Mouse (Mus musculus) ES-E14 (cell line): ENCODE measurements around the gene Dst. TPM values are rescaled to one million over a fixed set of nuclear protein-coding genes. Genes with fewer than 3 reads are reported as not detected.

Experiments used
- DNase-seq: peaks from one replicate; pipeline ENCODE4 v3.0.0-alpha.2; 2013; ENCODE audit warnings: low read depth, low spot score
- H3K27ac ChIP-seq: 2 replicates; pipeline ENCODE4 v1.5.1; 2012; ENCODE audit warnings: low read depth, mild to moderate bottlenecking, low read length, moderate library complexity, mixed read lengths; ENCODE audit not compliant: poor library complexity, insufficient read depth, severe bottlenecking
- H3K36me3 ChIP-seq: 2 replicates; pipeline ENCODE4 v1.6.1; 2012; ENCODE audit warnings: mild to moderate bottlenecking, low read length, moderate library complexity, mixed read lengths; ENCODE audit not compliant: control insufficient read depth, poor library complexity, insufficient read depth, severe bottlenecking
- H3K4me1 ChIP-seq, 2 experiments: fragments of 150-350 bp in 1 of 2; sonication (generic) in 1 of 2; 2 replicates each; pipeline ENCODE4 v1.6.1; 2012; ENCODE audit warnings: low read length in 2 of 2, mild to moderate bottlenecking in 1 of 2, mixed read lengths in 1 of 2; ENCODE audit not compliant: control insufficient read depth in 2 of 2, insufficient read depth in 2 of 2, poor library complexity in 1 of 2
- H3K4me3 ChIP-seq, 2 experiments: fragments of 150-350 bp in 1 of 2; sonication (generic) in 1 of 2; 2 replicates each; pipeline ENCODE4 v1.5.1; 2012; ENCODE audit warnings: low read length in 2 of 2, low read depth in 1 of 2, mild to moderate bottlenecking in 1 of 2, mixed read lengths in 1 of 2; ENCODE audit not compliant: insufficient read depth in 1 of 2, poor library complexity in 1 of 2, severe bottlenecking in 1 of 2
- H3K9ac ChIP-seq: 2 replicates; pipeline ENCODE4 v1.6.1; 2012; ENCODE audit warnings: low read depth, mild to moderate bottlenecking, low read length, mixed read lengths; ENCODE audit not compliant: poor library complexity, insufficient read depth, severe bottlenecking
- H3K9me3 ChIP-seq: fragments of 150-350 bp; sonication (generic); 2 replicates; pipeline ENCODE4 v1.6.1; 2012; ENCODE audit warnings: low read depth, mild to moderate bottlenecking, low read length; ENCODE audit not compliant: control insufficient read depth, insufficient read depth
- CHD2 ChIP-seq: IDR thresholded peaks from 2 replicates; pipeline ENCODE4 v1.6.1; 2014; ENCODE audit warnings: mild to moderate bottlenecking, low read depth, low read length, inconsistent platforms
- HCFC1 ChIP-seq: IDR thresholded peaks from 2 replicates; pipeline ENCODE4 v1.6.1; 2012; ENCODE audit warnings: low read length, inconsistent platforms, borderline replicate concordance; ENCODE audit not compliant: insufficient read depth
- MAFK ChIP-seq: IDR thresholded peaks from 2 replicates; pipeline ENCODE4 v1.6.1; 2014; ENCODE audit warnings: mild to moderate bottlenecking, low read depth, low read length, inconsistent platforms; ENCODE audit not compliant: insufficient read depth
- ZC3H11A ChIP-seq: IDR thresholded peaks from 2 replicates; pipeline ENCODE4 v1.6.1; 2012; ENCODE audit warnings: low read depth, mild to moderate bottlenecking, inconsistent platforms, low read length, borderline replicate concordance
- ZNF384 ChIP-seq: IDR thresholded peaks from 2 replicates; pipeline ENCODE4 v1.6.1; 2012; ENCODE audit warnings: low read depth, low read length, inconsistent platforms
- in situ Hi-C, 2 experiments: fragments of 600-800 bp; cut with MboI; formaldehyde crosslinking; loops; one replicate each; pipeline ENCODE4 v1.15.1; 2025; ENCODE audit warnings: low sequenced_read_pairs in 2 of 2, inconsistent platforms in 1 of 2; ENCODE audit not compliant: unreplicated experiment in 2 of 2
- total RNA-seq: library from RNA; depleted of rRNA; stranded (reverse); fragments of 300-350 nt; gene quantifications from 2 replicates; pipeline ENCODE4 v1.2.3, GENCODE M21; 2012

Dst gene
- total RNA-seq, 1 experiment, result 186 TPM

DNA sequence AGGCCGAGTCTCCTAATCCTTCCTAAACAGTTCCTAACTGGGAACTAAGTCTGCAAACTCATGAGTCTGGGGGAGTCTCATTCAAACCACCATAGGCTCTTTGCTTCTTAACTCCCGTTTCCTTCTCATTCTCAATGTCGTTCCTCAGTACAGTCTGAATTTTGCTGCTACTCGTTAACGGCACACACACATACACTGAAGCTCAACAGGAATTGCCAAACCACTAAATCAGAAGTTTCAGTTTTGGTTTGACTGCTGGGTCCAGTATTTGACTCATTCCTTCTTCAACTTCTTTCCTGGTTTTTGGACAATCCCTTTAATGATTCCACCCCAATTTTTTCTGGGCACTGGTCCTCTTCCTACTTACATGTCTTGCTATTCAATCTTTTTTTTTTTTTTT, 8.5 kb downstream of the Dst start:
- Histone ChIP-seq H3K9ac (no peak overlapping the region), H3K4me1 (no peaks in the 10 kb centered on the region; a peak in 1 of 4 replicates), H3K4me3 (no peak overlapping the region), H3K36me3 (peaks cover 16% of the 10 kb centered on the region), H3K27ac (no peak overlapping the region), H3K9me3 (no peaks in the 10 kb centered on the region)
- no peak for DNase-seq
- in situ Hi-C loops, result no loop called here
- TF ChIP-seq ZNF384, result no peak
- no peak for TF ChIP-seq MAFK
- no peak for TF ChIP-seq ZC3H11A
- no peak for TF ChIP-seq HCFC1
- TF ChIP-seq CHD2, result no peak

GRCm38 (mm10) chr1:33922975-33923374, 14.9 kb downstream of the Dst start:
- in situ Hi-C loops, result no loop called here
- peaks cover 3% of the 10 kb centered on the region; the same call in 1 of the 2 replicates for H3K36me3 ChIP-seq
- TF ChIP-seq ZC3H11A (no peak), ZNF384 (no peak), MAFK (no peak), HCFC1 (no peak), CHD2 (no peak)
- peaks cover 0 to 3% of the 10 kb centered on the region in 2 experiments; a peak in 1 of 4 replicates for H3K4me1 ChIP-seq
- H3K27ac ChIP-seq, result no peak overlapping the region
- no peak for DNase-seq
- H3K9ac ChIP-seq, result no peak overlapping the region
- H3K9me3 ChIP-seq, result no peaks in the 10 kb centered on the region
- H3K4me3 ChIP-seq, result no peak overlapping the region

- no peak for DNase-seq
- H3K36me3 ChIP-seq, result peaks cover 3% of the 10 kb centered on the region; the same call in 1 of the 2 replicates
- H3K4me3 ChIP-seq, result no peak overlapping the region
- in situ Hi-C loops, result no loop called here
- H3K9ac ChIP-seq, result no peak overlapping the region
- H3K27ac ChIP-seq, result no peak overlapping the region
- TF ChIP-seq HCFC1 (no peak), ZC3H11A (no peak), MAFK (no peak), ZNF384 (no peak), CHD2 (no peak)
- H3K9me3 ChIP-seq, result no peaks in the 10 kb centered on the region
- peaks cover 0 to 3% of the 10 kb centered on the region in 2 experiments; a peak in 1 of 4 replicates for H3K4me1 ChIP-seq
These were observed 17.3 kb downstream of the Dst start for GRCm38 (mm10) chr1:33925283-33925682.

DNA sequence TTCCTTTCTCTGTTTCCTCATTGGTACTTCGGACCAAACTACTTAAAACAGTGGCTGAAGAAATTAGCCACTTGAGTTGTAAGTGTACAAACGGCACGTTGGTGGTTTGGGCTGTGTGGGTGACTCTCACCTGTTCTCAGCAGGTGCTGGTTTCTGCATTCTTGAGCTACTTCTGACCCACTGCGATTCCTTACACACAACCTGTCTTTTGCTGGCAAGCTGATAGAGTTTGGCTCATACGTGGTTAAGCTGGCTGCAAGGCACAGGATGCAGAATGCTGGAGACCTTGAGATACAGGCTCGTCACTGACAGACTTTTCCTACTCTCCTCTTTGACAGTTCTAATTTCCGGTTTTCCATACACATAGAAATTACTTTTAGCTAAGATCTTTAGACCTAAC, 19.4 kb downstream of the Dst start:
- H3K36me3 ChIP-seq, result no peaks in the 10 kb centered on the region; the same call in 1 of the 2 replicates
- H3K4me3 ChIP-seq, result no peak overlapping the region
- no peak overlapping the region for H3K9ac ChIP-seq
- TF ChIP-seq ZNF384 (no peak), CHD2 (no peak), MAFK (no peak), ZC3H11A (no peak), HCFC1 (no peak)
- no peak for DNase-seq
- H3K4me1 ChIP-seq, result peaks cover 0 to 3% of the 10 kb centered on the region in 2 experiments; a peak in 1 of 4 replicates
- in situ Hi-C loops, result no loop called here
- no peak overlapping the region for H3K27ac ChIP-seq
- no peaks in the 10 kb centered on the region for H3K9me3 ChIP-seq
